Mouse (Mus musculus) T-helper 1 cell (primary cell): ENCODE data around the gene Gosr2.
"Not testable (repeated sequence)": the region's sequence is repeated elsewhere in the genome, so short reads cannot be mapped to it uniquely, and the experiment has no call there.

Experiments used
- in situ Hi-C: fragments of 300-600 bp; cut with MboI, MseI; formaldehyde crosslinking; loops from one replicate; pipeline ENCODE4 v1.15.1; 2025; ENCODE audit warnings: high pct_unique_total_duplicates

Gosr2 gene

DNA sequence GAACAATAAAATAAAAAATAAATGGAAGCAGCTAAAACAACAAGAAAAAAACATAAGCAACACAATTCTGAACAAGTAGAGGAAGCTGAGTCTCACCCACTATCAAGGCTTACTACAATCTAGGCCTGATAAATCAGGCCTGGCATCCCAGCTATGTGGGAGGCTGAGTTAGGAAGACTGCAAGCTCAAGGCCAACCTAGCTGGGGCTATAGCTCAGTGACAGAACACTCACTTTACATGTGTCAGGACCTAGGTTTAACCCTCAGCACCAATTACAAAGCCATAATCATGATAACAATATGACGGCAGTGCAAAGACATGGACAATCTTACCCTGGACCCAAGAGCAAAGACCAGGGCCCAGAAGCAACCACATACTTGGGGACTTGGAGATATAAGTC is 6.7 kb downstream of the Gosr2 start:
- in situ Hi-C loops = no loop called here

DNA sequence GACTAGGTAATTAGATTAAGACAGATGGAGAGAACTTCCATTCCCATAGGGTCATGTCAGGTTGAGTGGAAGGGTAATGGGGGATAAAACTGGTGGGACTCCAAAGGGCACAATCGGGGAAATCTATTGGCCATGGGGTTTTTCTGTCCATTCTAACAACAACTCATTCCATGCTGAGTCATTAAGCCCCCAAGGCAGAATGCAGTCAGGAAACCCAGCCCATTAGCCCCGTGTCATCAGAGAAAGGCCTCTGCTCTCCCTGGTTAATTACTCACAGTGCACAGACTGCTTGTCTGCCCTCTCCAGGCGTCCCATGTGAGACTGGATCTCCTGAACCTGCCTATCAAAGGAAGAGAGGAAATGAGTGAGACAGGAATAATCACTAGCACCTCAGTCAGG is 8.7 kb downstream of the Gosr2 start:
- in situ Hi-C loops = no loop called here

DNA sequence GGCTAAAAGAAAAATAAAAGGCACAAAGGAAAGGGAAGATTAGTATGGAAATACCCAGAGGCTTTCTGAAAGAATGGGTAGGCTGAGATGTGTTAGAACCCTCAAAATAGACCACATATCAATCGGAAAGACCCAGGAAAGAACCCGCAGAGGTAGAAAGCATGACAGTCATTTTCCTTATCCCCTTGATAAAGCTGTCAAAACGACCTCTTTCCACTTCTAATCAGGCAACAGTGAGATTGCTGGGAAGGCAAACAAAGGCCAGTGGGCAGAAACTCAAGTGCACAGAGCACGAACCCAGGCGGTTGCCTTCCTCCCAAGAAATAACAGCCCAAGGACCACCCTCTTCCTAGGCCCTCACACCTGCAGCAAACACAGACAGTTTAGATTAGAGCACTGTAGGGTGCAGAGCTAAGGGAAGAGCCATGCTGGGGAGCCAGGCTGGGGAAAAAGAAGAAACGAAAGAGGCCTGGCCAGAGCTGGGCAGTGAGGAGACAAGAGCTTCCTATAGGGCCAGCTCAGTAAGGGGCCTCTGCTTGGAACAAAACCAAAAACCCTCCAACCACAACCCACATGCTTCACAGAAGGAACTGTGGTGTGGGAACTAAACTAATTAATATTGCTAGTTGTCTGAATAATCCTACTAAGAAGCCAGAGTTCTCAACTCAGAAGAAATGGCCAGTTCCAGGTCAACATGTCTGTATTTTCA is 9.3 kb downstream of the Gosr2 start:
- in situ Hi-C loops = no loop called here

DNA sequence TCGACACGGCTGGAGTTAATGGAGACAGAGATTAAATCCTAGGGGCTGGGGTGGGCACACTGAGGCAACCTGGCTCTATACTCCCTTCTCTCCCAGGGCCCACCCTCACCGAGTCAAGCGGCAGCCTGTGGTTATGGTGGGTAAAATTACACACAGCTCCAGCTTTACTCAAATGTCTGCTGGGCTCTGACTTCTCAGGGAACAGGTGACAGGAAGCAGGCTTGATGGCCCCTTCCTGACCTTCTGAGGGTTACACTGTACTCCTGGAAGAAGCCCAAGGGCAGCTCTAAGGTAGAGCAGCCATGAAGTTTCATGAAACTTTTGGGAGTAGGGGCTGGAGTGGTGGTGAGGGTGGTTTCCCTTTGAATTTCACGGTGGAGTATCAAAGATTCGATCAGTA is 11.0 kb downstream of the Gosr2 start:
- in situ Hi-C loops = no loop called here

DNA sequence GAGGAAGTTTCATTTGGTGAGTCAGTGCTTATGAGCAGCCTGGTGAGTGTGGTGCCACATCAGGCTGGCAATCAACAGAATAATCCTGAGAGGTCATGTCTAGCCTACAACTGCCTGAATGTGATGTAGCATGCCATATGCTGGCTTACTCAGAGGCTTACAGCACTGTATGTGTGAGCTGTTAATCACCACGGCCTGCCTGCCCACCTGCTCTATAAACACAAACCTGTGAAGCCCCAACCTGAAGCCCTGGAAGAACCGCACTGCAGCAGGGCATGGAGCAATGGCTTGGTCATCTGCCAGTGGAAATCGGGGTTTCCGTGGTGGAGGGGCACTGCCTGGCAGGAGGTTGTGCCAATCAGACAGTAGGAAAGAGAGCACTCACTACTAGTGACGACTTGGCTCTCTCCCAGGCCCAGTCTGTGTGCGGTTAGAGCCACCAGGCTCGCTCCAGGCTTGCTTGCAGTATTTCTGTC is 12.4 kb downstream of the Gosr2 start:
- in situ Hi-C loops = no loop called here

DNA sequence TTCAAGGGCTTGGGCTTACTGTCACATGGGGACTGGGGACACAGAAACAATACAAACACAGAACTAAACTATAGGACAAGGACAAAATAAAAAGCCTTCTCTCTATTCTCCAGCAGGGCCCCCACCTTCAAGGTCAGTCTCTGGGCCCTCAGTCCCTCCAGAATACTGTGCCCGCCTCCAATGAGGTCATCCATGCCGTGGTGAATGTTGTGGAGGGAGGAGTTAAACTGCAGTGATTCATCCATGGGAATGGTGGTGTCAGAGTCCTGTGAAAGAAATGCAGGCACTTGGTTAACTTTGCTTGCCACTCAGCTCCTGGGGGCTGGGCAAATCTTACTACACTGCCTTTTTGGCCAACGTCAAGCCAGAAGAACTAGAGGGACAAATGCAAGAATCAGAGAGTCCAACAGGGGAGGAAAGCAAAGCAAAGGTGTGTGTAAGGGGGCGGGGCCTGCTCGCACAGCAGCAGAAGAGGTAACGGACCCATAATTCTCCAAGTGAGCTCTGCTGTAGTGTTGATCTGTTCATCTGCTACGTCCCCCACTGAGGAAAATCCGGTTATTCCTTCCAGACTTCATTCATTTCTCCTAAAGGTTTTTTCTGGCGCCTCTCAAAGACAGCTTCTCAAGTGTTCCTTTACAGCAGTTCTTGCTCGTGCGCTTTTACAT is 13.9 kb downstream of the Gosr2 start:
- in situ Hi-C loops = loop anchor here (5.0 kb wide), 1 partner anchor 986 kb away; the partner anchor contains the start of gene Ccdc43

DNA sequence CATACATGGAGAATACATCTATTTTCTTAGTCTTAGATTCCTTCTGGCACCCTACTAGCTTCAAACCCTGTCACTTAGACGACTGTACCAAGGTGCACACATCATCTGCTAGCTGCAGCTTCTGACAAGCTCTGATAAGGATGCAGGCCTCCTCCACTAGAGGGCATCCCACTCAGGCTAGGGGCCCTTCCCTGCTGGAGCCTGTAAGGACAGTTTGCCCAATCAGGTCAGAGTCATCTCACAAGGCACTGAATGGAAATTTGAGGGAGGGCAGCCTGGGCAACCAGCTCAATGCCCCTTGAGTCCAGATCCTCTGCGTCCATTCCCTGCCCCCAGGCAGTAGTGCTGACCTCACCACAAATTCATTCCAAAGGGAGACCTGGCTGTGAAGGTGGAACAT is 20.7 kb downstream of the Gosr2 start:
- in situ Hi-C loops = not testable (repeated sequence)

DNA sequence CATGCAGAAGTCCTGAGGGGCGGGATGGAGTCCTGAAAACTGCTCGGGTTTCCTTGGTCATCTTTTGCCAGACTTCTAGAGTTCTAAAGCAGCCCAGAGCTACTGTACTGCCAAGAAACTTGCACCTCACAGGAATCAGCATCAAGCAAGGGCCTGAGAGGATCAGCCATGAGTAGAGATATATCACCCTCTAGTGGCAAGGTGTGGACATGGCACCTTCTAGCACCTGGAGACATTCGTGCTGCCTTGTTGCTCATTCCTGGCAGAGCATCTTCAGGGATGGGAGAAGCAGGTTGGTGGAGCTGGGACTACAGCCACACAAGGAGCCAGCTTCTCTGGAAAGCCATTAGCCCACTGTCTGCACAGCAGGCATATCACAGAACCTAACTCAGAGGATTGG is 22.1 kb downstream of the Gosr2 start:
- in situ Hi-C loops = no loop called here

DNA sequence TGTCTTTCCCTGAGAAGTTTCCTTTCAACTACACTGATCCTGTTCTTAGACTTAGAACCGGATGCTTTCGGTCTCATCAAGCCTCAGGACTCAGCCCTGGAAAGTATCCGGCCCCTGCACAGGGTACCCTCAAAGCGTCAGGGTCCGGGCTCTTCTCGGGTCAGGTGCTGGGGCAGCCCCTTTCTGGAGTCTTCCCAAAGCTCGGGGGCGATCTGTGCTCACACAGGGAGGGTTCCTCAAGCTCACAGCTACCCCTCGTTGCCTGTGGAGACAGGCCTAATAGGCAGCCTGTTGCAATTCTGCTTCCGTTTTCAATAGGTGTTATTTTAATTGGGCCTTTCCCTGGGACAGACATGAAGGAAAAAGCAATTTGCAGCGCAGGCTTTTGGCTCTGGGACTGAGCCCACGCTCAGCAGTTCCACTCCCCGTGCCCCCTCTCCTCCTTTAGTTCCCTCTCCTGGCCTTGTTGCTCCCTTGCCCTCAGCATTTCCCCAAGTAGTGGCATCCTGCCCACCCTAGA is 30.7 kb downstream of the Gosr2 start:
- in situ Hi-C loops = no loop called here

DNA sequence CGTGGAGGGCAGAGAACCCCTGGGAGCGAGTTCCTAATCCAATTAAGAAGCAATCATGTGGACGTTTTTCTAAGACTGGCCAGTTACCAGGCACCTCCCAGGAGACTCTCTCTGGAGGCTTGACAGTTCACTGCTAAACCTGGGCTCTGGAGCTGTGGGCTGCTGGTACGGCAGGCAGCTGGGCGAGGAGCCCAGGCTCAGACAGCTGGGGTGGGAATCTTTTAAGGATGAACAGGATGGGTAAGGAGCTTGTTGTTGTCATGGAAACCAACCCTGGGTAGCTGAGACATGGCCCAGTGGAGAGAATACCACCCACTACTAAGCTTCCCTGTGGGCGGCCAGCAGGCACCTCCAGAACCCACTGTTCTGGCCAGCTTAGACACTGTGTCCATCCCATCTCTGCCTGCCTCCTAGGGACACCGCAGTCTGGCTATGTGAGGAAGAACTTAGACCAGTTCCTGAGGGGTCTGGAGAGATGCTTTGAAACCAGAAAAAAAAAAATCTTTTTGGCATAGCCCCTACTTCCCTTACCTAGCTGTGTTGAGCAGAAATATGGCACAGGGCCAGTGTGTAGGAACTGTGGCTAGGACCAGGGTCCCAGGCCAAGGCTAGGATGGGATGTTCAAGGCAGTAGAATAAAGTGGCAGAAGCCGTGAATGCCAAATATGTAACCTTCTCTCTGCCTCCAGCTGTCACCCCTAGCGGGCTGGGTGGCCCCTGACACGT is 31.4 kb downstream of the Gosr2 start:
- in situ Hi-C loops = no loop called here

DNA sequence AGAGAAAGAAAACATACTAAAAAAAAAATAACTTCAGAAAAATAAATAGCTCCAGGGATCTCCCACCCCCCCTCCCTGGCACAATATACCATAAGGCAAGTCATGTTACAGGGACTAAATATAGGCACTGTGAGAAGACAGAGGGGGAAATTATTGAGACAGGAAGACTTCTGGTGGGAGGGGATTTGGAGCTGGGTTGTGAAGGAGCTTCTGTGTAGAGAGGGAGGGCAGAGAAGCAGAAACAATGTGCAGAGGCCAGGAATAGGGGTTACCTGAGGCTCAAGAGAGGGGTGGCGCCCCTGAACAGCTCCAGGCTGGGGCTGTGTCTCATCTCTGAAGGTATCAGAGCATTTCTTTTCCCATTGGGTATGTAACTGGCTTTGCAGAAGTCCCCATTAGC is 32.0 kb downstream of the Gosr2 start:
- in situ Hi-C loops = no loop called here

DNA sequence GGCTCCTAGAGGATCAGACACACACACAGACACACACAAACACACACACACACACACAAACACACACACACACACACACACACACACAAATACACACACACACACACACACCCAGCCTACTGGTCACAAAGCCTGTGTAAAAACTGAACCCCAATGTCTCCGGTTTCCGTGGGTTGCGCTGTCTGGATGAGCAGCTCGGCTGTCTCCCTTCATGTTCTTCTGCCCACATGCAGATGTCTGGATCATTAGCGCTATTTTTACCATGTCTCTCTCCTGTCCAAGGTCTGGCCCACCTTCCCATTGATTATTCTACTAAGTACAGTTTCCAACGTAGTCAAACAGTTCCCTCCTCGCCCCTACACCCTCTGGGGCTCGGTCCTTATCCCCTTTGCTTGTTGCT is 34.6 kb downstream of the Gosr2 start:
- in situ Hi-C loops = no loop called here

DNA sequence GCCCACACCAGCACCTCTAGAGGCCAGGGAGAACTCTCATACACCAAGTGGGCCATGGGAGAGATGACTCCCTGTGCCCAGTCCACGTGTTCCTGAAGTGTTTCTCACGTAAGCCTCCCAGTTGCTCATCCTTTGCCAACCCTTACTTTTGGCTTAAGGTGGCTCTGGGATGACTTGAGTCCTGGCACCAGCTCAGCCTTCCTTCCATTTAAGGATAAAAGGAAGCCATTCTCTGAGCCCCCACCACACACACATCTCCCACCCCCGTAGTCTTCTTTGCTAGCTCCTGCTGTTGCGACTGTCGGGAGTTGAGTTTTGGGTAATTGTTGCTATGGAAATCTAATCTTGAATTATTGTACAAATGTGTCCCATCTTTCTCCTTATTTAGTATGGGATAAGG is 35.2 kb downstream of the Gosr2 start:
- in situ Hi-C loops = no loop called here

DNA sequence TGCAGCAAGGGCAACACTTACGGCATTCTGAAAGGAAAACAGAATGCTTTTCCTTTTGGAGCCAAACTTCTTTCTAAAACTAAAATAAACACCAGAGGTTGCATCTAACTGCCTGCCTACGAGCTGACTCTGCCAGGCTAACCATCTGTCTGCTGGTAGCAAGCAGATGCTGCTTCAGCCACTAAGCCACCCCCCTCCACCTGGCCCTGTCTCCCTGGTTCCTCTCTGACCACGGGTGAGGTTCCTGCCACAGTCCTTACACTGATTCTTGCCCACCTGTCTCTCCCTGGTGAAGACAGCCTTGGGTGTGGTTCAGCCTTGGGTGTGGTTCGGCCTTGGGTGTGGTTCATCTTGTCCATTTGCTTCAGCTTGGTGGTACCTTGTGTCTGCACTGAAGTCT is 35.8 kb downstream of the Gosr2 start:
- in situ Hi-C loops = no loop called here

DNA sequence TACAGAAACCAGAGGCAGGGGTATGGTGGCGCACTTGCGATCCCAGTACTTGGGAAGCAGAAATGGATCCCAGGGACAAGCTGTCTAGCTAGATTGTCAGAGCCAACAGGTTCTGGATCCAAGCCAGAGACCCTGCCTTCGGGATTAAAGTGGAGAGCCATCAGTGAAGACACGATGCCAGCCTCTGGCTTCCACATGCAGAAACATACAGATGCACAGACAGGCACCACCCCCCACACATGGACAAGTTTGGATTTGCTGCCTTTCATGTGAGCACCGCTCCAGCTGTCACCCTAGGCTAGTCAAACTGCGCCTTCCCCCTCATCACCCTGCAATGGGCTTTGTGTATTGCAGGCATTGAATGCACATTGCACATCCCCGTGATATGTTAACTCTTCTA is 39.5 kb downstream of the Gosr2 start:
- in situ Hi-C loops = no loop called here

DNA sequence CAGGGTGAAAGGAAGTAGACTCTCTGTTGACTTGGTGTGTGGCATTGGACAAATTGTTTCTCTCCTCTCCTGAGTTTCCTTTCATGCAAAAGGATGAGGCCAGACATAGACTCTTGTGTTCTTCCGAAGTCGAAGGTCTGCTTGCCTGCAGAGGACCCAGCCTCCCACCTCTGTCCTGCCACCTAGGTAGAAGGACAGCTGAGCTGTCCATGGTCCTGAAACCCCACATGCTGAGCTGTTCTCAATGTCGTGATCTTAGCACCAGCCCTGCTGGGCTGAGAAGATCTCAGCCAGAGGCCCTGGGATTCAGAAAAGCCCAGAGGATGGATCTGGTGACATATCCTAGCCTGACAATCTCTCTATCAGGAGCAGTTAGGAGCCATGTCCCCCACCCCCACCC is 41.2 kb downstream of the Gosr2 start:
- in situ Hi-C loops = no loop called here

DNA sequence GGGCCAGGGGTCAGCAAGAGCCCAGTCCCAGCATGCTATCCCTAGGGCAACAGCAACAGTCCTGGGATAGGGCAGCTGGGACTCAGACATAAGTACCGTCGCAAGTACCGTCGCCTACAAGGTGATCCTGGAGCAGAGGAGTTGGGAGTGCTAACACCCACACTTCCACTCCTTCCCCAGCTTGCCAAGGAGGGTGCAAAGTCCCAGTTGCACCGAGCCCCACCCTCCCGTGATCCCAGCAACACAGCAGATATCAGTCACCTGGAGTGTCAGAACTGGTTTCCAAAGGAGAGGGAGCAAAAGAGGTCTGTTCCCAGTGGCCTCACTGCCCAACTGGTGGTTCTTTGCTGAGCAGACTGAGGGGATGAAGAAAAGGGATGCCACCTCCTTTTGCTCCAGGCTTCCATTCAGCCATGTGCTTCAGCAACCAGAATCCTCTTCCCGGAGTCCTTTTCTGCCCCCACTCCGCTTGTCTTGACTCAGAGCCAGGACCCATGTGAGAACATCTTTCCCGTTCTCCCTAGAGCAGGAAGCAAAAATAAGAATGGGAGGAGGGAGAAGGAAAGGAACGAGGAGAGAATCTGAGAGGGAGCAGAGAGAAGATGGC is 44.2 kb downstream of the Gosr2 start:
- in situ Hi-C loops = loop anchor here (5.0 kb wide), 1 partner anchor 84 kb away; no protein-coding TSS in a partner anchor

DNA sequence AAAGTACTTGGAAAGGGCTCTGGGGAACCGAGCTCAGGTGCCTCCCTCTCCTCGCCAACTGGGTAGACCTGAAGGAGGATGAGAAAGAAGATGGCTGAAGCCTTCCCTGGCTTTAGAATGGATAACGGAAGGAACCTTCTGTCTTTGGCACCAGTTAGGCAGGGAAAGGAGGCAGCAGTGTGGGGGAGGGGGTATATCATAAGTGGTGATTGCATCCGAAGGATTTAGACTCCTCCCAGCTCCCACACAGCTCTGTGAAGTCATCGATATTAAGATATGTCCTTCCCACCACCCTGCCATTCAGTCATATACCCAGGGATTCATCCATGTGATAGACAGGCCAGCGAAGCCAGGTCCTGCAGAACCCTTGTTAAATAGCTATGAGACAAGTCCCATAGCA is 46.3 kb downstream of the Gosr2 start:
- in situ Hi-C loops = loop anchor here (5.0 kb wide), 1 partner anchor 86 kb away; no protein-coding TSS in a partner anchor

DNA sequence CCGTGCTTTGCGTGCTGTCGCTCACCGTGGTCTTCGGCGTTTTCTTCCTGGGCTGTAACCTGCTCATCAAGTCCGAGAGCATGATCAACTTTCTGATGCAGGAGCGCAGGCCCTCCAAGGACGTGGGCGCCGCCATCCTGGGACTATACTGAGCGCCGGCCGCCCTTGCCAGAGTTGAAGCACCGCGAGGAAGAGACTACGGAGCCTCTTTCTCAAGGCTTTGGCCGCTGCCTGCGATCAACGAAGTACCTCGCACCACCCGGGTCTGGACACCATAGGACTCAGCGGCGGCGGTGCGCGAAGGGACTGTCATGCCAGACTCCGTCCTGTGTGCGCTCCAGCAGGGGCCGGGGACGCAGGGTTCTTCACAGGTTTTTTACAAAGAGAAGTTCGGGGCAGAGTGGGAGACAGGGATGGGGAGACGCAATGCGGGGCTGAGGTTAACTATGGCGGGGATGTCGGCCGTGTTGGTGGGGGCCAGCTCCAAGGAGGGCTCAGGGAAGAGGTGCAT is 47.7 kb downstream of the Gosr2 start:
- in situ Hi-C loops = loop anchor here (5.0 kb wide), 1 partner anchor 87 kb away; no protein-coding TSS in a partner anchor

DNA sequence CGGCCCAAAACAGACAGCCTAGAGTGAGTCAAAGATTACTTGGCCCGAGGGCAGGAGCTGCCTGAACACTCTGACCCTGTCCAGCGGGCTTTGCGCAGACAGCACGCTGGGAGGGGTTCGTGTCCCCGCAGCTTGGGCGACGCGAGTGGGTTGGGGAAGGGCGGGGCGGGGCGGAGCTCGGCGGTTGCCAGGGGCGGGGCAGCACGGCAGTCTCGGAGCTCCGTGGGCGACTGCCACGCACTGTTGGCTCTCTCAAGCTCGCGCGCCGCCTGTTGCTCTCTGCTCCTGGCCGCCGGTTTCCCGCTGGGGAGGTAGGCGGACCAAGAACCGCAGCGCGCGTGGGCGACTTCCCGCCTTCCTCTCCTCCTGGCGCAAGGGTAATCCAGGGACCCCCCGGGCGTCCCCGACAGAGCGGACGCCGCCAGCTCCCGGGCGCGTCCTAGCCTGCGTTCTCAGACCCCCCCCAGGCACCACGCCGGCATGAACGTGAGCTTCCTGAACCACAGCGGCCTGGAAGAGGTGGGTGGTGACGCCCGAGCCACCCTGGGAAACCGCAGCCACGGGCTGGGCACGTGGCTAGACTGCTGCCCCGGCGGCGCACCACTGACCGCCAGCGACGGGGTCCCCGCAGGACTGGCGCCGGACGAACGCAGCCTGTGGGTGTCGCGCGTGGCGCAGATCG is 48.3 kb downstream of the Gosr2 start, which contains the start of gene Rprml:
Gene Rprml (plus strand): TSS at position 270 of the 682 bp plus-strand sequence.
- in situ Hi-C loops = no loop called here

DNA sequence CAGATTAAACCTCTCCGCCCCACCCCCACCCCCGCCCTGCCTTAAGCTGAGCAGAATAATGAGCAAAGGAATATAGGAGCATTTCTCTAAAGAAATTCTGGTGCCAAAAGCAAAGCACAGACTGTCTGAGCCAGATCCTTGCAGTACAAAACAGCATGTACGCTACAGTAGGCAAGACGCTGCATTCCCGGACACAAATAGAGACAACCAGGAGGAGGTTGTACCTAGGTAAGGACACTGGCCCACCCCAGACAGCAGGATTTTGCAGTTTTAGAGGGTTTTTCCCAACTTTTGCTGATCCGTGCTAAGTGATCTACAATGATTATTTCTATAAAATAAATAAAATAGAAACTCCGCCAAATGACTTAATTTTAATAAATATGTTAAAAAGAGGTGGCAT is 49.0 kb downstream of the Gosr2 start:
- in situ Hi-C loops = no loop called here
